Mouse (Mus musculus): Measurements from ENCODE around the gene Kif21b.

DNA sequence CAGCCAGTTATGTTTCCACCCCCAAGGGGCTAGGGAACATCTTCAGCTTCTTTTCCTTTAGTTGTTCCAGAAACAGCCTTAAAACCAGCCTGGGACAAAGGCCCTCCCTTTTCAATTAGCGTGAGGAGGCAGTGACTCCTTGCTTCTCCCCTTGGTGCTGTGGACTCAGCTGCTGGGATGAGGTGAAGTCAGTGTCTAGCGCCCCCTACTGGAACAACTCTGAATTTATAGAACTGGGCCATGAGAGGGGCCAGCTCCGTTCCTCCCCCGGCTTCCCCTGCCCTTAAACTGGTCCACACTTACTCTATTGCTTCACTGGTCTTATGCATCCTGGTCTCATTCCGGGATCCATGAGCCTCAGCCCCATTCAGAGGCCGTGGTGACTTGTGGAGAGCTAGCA, 44.0 kb downstream of the Kif21b start:
- peak; percentile 81 for TF ChIP-seq CTCF (IDR thresholded peaks at IDR 0.05; ENCODE audit: borderline replicate concordance, extremely low read depth, insufficient read depth, insufficient read length)
- TF ChIP-seq POLR2A (IDR thresholded peaks at IDR 0.05; ENCODE audit: borderline replicate concordance, extremely low read depth, insufficient read depth, insufficient read length, poor library complexity, severe bottlenecking): no peak
